Mouse (Mus musculus): Measurements from ENCODE around the gene Dhx57.
A peak's percentile ranks its signal among the peaks of the same experiment; 100 is the strongest.
"Not testable (repeated sequence)": the region's sequence is repeated elsewhere in the genome, so short reads cannot be mapped to it uniquely, and the experiment has no call there.

The Dhx57 gene

DNA sequence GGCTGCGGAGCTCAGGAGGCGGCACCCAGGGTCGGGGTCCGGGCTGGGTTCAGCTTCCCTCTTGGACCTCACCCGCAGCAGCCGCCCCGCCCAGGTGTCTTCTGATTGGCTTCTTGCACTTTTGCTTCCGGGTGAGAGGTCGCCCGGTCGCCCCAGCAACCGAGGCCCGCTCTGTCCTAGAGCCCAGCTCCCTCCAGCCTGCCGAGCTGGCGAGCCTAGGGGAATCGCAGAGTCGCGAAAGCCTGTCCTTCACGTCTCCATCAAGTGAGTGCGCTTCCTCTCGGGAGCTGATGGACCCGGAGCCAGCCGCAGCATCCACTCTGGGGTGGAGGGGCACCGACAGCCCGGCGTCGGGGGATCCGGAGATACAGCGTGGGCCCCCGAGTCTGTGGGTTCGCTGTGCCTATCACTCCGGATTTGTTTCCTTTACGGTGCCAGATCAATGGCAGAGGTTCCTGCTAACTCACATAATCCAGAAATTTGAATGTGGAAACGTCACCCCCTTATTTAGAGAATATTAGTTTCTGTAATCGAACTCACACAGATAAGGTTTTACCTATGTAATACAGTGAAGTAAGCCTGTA lies at the start of gene Dhx57, which contains the start of gene Morn2:
TSS of gene Dhx57 (minus strand) at position 403 of the 584 bp plus-strand sequence.
TSS of gene Morn2 (plus strand) at position 130 of the 584 bp plus-strand sequence.
- DNase-seq: peak; percentile 97

DNA sequence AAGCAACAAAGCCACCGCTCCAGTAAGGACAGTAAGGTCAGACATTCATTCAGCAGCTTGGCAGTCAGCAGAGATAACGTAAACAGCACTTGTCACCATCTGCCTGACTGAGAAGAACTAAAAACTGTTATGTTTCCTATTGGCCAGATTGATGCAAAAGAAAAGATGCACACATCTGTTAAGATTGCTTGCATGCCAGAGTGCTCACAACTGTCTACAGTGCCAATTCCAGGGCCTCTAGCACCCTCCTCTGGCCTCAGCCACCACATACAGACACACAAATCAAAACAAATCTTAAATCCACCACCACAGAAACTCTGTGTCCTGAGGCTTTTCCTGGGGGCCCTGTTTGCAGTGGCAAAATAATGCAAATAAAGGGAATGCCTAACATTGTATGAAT lies 42.1 kb upstream of the Dhx57 start:
- DNase-seq: no peak

DNA sequence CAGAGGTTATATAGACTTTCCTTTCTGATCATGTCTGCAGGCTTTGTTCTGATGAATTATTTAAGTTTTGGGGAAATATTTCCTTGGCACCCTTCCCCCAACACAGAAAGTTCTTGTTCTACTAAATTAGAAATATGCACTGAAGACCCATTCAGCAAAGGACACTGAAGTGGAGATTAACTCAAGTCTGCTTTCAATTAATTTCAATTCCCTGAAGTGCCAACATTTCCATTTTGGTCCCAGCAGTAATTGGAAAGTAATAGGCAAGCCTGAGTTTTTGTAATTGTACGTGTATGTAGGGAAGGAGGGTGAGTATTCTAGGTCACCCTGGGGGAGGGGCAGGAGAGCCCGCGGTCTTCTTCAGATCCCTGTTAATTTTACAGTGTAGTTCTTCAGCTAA lies 36.2 kb upstream of the Dhx57 start:
- no peak for DNase-seq

DNA sequence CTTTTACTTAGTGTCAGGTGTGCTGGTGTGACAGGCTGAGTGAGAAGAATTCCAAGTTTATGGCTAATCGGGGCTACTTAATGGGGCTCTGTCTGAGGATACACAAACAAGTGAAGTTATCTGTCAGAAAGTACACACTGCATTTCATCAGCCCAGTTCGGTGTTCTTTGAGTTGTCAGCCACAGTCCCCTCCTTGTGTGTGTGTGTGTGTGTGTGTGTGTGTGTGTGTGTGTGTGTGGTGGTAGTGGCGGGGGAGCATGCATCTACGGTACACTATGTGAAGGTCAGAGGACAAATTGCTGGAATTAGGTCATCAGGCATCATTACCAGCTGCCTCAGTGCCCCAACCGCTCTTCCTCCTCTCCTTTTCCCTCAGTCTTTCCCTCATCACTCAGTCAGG lies 35.2 kb upstream of the Dhx57 start:
- DNase-seq: no peak

DNA sequence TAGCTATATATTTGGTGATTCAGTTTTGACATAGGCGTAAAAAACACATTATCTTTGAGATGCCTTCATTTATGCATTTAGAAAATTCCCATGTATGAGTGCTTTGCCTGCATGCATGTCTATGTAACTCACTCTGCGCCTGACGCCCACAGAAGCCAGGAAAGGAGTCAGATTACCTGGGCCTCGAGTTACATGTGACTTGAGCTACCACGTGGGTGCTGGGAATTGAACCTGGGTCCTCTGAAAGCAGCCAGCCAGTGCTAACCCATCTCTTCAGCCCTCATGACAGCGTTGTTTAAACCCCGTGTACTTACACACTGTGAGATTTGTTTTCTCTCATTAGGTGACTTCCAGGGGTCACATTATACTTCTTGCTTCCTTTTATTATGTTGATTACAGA lies 34.2 kb upstream of the Dhx57 start:
- no peak for DNase-seq

DNA sequence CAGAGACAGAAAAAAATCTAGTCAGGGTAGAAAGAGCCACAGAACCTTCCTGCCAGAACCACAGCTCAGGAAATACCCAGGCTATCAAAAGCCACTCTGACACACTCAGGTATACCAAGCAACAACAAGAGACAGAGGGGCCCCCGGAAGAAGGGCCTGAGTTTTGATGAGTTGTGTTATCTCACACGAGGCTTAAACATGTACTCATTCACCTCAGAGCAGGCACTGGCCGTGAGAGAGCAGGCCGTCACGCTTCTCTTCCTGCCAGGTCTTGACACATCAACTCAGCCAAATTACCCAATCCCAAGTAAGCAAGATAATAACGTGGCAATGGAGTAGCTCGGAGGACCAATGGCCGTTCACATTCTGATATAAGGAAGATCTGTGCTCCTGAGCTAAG lies 33.4 kb upstream of the Dhx57 start:
- DNase-seq: no peak

DNA sequence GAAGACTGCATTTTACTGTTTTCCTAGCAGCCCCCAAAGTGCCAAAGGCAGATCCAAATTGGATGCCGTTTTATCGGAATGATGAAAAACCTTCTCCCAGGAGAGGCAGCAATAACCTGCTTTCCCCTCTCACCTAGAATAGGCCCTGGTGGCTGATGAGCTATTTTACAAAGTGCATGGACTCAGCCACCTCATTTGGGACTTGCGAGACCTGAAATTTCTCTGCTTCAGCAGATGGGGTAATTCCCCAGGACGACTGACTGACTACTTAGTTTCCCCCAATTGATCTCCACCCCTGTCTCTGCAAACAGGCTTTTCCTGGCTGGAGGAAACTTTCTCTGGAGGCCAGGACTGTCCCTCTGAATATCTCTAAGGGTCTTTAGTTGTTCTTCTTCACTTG lies 32.7 kb upstream of the Dhx57 start:
- DNase-seq: no peak

DNA sequence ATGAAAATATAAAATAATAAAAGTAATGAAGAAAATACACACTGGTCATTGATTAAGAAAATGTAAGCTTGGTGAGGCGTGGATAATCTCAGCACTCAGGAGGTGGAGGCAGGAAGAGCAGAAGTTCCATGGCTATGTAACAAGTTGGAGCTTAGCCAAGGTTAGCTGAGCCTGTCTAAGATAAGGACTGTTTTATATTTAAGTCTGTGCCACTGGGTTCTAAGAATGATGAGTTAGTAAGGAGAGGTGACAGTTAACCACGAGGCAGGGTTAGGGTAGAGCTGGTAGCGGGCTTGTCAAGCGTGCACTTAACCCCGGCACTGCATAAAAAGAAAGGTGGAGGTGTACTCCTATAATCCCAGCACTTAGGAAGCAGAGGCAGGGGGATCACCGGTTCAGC lies 32.0 kb upstream of the Dhx57 start:
- DNase-seq: no peak

DNA sequence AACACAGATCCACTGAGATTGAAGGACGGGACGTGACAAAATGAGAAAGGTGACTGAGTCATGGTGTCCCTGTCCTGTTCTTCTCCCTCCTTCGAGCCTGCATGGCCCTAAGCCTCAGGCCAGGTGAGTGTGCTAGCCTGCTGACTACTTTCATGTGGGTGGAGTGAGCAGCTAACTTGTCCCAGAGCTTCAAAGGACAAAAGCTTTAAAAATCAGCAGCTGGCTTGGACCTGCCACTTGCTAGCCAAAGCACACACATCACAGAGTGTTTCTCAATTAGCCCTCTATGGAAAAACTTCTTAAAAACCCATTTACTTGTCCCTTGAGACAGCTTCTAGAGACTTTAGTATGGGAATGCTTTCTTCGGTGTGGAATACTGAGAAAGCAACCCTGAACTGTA lies 22.1 kb upstream of the Dhx57 start:
- no peak for DNase-seq

DNA sequence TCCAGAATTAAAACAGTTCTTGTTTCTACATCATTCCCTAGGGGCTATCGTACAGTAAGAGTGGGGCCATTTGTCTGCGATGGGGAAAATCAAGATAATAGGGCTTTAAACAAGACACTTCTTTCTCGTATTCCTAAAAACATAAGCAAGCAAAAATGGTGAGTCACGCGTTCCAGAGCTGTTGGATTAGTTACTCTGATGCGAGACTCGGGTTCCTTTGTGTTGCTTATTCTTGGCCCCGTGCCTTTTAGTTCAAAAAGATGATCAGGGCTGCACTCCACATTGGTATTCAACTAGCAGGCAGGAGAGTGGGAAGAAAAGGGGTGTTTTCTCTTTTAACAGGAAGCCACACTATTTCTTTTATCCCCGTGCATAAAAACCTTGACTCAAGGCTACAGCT lies 21.5 kb upstream of the Dhx57 start:
- DNase-seq: no peak

DNA sequence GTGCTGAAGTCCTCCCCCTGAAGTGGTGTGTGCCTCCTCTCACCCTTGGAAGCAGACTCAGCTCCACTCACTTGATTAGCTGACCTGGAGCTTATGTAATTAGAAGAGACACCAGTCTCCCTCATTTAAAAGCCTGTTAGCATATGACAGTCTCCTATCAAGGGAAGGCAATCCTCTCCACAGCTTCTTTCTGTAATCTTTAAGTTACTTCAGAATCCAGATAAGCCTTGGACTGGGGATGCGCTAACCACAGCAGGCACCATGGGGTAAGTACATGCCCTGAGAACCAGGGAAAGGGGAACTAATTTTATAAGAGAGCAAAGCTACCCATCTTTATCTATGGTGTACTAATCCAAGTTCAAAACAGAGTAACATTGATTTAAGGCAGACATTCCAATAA lies 17.0 kb upstream of the Dhx57 start, which contains the start of gene Arhgef33:
TSS of gene Arhgef33 (plus strand) at position 157 of the 400 bp plus-strand sequence.
- no peak for DNase-seq

DNA sequence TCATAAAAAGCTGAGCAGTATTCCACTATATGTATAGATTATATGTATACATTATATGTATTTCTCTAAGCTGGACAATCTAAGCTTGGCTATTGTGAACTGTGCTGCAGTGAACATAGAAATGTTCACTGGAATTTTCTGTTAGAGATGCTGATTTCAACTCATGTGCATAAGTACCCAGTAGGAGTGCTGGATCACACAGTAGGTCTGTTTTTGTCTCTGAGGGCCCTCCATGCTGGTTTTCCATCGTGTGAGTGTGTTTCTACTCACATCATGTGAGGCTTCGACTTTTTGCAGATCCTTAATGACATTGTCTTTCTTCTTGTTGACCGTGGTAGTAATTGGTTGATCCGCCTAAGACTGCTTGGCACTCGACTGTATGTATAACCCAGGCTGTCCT lies 8.6 kb upstream of the Dhx57 start:
- no peak for DNase-seq

DNA sequence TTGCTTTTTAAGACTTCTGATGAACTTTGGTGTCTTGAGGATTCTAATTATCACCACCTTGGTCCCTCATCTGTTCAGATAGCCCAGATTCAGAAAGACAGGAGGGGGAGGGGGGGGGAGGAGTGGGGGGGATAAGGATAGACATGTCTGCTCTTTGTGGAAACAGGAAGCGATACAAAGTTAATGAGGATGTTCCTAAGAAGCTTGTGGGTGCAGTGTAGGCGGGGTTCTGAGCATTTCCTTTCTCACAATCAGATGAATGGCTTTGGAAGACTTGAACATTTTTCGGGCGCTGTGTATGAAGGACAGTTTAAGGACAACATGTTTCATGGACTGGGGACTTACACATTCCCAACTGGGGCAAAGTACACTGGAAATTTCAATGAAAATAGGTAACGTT lies 5.0 kb upstream of the Dhx57 start:
- no peak for DNase-seq

DNA sequence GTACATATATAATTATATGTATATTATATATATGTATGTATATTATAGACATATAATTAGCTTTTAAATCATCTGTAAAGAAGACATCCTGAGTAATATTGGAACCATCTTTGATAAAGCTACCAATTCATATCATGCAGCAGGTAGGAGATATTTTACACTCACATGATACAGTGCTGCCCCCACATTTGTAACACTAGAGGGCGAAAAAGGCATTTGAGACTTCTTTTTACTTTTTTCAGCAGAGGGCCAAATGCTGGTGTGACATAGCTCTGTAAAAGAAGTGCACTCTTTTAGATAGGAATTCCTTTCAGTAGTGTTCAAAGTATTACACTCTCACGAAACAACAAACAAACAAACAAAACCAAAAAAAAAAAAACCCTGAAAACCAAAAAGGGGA lies 872 bp upstream of the Dhx57 start:
- DNase-seq: no peak

DNA sequence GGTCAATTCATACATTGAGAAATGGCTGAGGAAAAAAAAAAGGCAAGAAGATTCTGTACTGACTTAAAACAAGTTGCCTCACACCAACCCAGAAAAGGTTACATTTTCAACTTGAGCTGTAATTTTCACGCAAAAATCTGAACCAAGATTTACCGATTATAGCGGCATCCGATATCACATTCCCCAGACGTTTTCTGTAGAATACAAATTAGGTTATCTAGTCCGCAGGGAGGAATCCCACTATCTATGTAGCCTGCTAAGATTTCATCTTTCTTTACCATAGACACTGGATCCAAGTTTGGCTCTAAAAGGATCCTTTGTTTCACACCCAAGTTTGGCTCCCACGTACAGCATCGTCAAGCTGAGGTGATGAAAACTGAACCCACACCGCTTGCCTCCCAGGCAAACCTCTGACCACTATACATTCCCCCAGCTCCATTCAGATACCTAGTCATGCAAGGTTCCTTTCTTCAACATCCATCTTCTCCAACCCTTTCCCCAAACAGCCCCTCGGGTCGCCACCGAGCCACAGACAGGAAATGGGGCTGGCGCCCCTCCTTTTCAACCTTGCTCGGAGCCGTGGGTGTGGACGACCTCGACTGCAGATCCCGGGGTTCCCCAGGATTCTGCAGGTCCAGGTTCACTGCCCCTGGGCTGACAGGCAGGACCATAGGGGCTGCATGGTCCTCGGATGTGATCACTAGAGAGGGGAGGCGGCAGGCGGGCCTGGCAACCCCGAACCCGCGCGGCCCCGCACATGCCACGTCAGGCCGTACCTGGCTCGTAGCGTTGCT lies 799 bp downstream of the Dhx57 start:
- no peak for DNase-seq

DNA sequence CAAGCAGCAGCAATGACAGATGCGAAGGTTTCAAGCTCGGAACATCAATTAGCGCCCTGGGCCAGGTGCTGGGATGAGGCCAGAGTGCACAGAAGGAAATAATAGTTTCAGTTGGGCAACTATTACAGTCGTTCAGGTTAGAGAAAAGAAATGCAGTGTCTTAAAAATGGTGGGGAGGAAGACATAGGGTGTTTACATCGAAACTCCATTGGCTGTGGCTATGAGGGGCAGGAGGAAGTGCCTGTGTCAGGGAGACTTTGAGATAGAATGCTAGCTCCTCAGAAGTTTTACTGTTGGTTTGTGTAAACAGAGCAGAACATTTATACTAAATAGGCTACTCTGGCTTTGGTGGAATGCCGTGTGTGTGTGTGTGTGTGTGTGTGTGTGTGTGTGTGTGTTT lies 2.3 kb downstream of the Dhx57 start:
- no peak for DNase-seq

DNA sequence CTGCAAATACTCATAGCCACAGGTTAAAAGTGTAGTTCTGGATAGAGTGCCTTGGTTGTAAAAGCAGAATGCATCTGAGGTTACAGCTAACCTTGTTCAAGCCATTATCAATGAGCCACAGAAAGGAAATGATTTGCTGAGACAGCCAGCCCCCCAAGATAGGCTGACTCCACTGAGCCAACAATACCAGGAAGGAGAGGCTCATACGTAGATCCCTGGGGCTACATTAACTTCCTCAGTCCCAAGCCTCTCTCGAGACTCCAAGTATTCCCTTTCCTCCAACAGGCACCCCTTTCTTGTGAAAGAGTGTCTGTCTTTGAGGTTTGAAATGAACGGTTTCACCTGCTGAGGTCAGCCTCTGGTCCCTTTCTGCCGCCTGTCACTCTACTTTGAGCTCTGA lies 5.8 kb downstream of the Dhx57 start:
- no peak for DNase-seq

DNA sequence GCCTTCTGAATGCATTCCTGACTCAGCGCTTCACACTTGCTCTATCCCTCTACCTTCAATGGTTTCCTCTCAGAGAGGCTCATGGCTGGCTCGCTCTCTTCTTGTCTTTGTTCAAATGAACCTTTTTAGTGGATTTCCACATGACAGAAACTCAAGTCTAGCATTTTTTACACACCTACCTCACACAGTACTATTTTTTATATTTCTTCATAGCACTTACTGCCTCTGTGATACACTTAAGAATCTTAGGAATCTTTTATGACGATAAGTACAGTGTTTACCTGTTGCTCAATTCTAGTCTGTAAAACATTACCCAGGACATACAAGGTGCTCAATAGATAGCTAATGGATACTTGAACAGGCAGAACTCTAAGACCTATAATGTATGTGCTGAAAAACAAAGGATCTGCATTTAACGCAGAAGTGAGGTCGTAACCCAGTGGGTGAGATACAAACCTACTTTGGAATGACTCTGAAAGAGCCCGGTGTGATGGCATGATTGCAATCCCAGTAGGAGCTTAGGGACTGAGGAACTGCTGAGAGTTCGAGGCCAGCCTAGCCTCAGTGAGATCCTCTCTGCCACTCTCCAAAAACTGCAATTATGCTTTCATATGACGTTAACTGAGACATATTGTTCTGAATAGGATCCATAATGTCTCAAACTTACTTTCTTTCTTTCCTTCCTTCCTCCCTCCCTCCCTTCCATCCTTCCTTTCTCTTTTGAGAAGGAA lies 10.8 kb downstream of the Dhx57 start:
- no peak for DNase-seq

DNA sequence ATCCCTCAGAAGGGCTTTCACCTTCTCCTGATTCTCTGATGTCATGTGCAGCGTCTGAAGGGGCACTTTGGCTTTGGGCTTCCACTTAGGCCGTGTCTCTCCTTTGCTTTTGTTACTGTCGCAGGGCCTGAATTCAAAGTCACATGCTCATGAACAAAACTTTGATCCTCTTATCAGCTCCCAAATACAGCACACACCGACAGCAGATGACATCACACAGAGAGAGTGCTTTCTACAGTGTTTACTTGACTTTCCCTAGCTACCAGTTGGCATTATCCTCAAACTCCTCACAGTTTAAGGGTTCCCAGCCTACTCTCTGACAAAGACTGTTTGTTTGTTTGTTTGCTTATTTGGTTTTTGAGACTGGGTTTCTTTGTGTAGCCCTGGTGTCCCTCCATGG lies 12.0 kb downstream of the Dhx57 start:
- DNase-seq: no peak

DNA sequence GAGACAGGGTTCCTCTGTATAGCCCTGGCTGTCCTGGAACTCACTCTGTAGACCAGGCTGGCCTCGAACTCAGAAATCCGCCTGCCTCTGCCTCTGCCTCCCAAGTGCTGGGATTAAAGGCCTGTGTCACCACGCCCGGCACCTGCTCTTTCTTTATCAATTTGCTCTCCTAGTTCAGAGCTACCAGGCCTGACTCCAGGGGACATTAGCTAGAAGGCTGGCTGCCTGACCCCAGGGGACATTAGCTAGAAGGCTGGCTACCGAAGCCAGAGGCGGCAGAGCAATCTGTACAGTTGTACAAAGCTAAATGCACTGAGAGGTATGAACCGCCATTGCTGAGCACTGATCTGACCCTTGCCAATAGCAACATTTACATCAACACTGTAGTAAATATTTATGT lies 19.7 kb downstream of the Dhx57 start:
- not testable (repeated sequence) for DNase-seq

DNA sequence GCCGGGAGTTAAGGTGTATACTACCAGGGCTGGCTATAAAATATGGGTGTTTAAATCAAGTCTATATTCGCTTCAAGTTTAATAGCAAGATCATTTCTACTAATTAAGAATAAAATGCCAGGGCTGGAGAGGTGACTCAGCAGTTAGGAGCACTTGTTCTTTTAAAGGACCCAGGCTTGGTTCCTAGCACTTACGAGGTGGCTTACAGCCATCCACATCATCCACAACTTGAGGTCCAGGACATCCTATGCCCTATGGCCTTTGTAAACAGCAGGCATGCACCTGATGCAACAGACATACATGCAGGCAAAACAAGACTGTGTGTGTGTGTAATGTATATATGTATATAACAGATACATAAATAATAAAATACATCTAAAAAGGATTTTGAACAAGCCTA lies 22.1 kb downstream of the Dhx57 start:
- no peak for DNase-seq

DNA sequence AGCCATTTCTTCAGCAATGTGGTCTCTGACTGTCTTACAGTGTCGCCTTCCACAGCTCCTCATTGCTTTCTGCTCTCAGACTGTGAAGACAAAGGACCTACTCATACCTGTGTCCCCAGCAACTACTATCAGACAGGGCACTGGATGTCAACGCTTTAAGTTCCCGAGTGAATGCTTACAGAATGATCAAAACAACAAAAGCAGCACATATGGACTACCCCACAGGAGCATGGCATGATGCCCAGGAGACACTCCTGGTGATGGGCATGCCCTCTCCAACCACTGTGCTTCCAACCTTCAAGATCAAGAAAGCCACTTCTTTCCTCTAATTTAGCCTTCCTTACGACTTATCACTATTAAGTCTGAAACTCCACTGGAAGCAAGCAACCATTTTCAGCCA lies 23.2 kb downstream of the Dhx57 start:
- peak; percentile 46 for DNase-seq

DNA sequence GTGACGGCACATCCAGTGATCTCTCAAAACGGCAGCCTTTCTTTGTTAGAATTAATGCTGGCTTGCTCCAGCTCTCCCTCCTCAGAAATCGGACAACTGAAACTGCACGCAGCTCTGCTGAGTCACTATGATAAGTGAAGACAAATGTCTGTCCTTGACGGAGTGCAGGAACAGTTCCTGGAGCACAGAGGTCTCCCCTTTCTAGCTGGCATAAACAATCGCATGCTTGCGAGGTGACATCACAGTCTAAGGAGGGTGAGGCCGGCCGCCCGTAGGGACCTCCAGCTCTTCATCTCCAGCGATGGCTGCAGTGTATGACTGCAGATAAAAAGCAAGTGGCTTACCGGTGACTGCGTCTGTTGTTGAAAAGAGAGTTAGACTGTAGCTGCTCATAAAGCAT lies 35.1 kb downstream of the Dhx57 start:
- no peak for DNase-seq

DNA sequence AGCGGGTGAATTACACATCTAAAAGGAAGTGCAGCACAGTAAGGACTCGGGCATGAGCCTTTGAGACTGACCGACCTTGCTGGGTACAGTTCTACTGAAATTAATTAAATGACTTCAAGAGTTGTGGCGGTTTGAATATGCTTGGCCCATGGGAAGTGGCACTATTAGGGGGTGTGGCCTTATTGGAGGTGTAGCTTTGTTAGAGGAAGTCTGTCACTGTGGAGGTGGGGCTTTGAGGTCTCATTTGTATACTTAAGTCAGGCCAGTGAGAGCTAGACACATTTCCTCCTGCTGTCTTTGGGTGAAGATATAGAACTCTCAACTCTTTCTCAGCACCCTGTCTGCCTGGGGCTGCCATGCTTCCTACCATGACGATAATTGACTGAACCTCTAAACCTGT lies 35.9 kb downstream of the Dhx57 start:
- DNase-seq: no peak
